Mouse (Mus musculus) adrenal gland (tissue): ENCODE measurements around the gene Tcf12.

Experiments used
- intact Hi-C: fragments of 180-260 bp; cut with DNase I; formaldehyde crosslinking; loops from one replicate; pipeline ENCODE4 v1.15.1; 2025

Gene Tcf12

GRCm38 (mm10) chr9:71841850-71842249, 269.8 kb downstream of the Tcf12 start:
- intact Hi-C loops, result no loop called here

GRCm38 (mm10) chr9:71837366-71837765, 274.3 kb downstream of the Tcf12 start:
- intact Hi-C loops, result no loop called here

GRCm38 (mm10) chr9:71836366-71836765, 275.3 kb downstream of the Tcf12 start:
- intact Hi-C loops, result no loop called here

GRCm38 (mm10) chr9:71835203-71835815, 276.4 kb downstream of the Tcf12 start:
- intact Hi-C loops, result no loop called here

GRCm38 (mm10) chr9:71834707-71835106, 277.0 kb downstream of the Tcf12 start:
- intact Hi-C loops, result loop anchor here (5.0 kb wide), 1 partner anchor 358 kb away; no protein-coding TSS in a partner anchor

- intact Hi-C loops, result loop anchor here (5.0 kb wide), 1 partner anchor 360 kb away; no protein-coding TSS in a partner anchor
Measured at GRCm38 (mm10) chr9:71831756-71832699, 279.6 kb downstream of the Tcf12 start.

GRCm38 (mm10) chr9:71830994-71831393, 280.7 kb downstream of the Tcf12 start:
- intact Hi-C loops, result loop anchor here (5.0 kb wide), 1 partner anchor 361 kb away; no protein-coding TSS in a partner anchor

- intact Hi-C loops, result loop anchor here (5.0 kb wide), 1 partner anchor 362 kb away; no protein-coding TSS in a partner anchor
Measured at GRCm38 (mm10) chr9:71830365-71830764, 281.3 kb downstream of the Tcf12 start.

- intact Hi-C loops, result loop anchor here (5.0 kb wide), 1 partner anchor 363 kb away; no protein-coding TSS in a partner anchor
Measured at GRCm38 (mm10) chr9:71829753-71830152, 281.9 kb downstream of the Tcf12 start.

GRCm38 (mm10) chr9:71829137-71829536, 282.5 kb downstream of the Tcf12 start:
- intact Hi-C loops, result no loop called here

- intact Hi-C loops, result no loop called here
Measured at GRCm38 (mm10) chr9:71827371-71827770, 284.3 kb downstream of the Tcf12 start.

GRCm38 (mm10) chr9:71826040-71826525, 285.6 kb downstream of the Tcf12 start:
- intact Hi-C loops, result no loop called here

GRCm38 (mm10) chr9:71822003-71822402, 289.7 kb downstream of the Tcf12 start:
- intact Hi-C loops, result no loop called here

GRCm38 (mm10) chr9:71818453-71818852, 293.2 kb downstream of the Tcf12 start:
- intact Hi-C loops, result no loop called here

GRCm38 (mm10) chr9:71816121-71816520, 295.6 kb downstream of the Tcf12 start:
- intact Hi-C loops, result no loop called here

GRCm38 (mm10) chr9:71813565-71813964, 298.1 kb downstream of the Tcf12 start:
- intact Hi-C loops, result no loop called here

- intact Hi-C loops, result no loop called here
Measured at GRCm38 (mm10) chr9:71812914-71813313, 298.8 kb downstream of the Tcf12 start.

- intact Hi-C loops, result no loop called here
Measured at GRCm38 (mm10) chr9:71812402-71812801, 299.3 kb downstream of the Tcf12 start.

GRCm38 (mm10) chr9:71811404-71811803, 300.3 kb downstream of the Tcf12 start:
- intact Hi-C loops, result no loop called here

- intact Hi-C loops, result no loop called here
Measured at GRCm38 (mm10) chr9:71810723-71811122, 300.9 kb downstream of the Tcf12 start.

GRCm38 (mm10) chr9:71808640-71809254, 302.9 kb downstream of the Tcf12 start:
- intact Hi-C loops, result loop anchor here (5.0 kb wide), 1 partner anchor 384 kb away; no protein-coding TSS in a partner anchor
